Mouse (Mus musculus) forebrain, embryonic 14.5 days (tissue): ENCODE measurements at regions not wholly inside any gene's neighbourhood (a gene's known extent, or its start where the extent isn't known, plus 50 kb on each side); places are given as distances from the start of the nearest gene placed in this dataset.

Experiments used
- ATAC-seq: fragments of 200-750 bp; cut with Nextera tagmentation; 2 replicates; pipeline ENCODE4 v1.8.0; 2017; ENCODE audit warnings: mild to moderate bottlenecking, moderate library complexity
- DNase-seq: peaks from one replicate; pipeline ENCODE4 v3.0.0-alpha.2; 2015; ENCODE audit warnings: low spot score
- H3K27ac ChIP-seq: fragments of 300-500 bp; sonication (generic); 2 replicates; pipeline ENCODE4 v1.5.1; 2014; ENCODE audit warnings: low read depth, mild to moderate bottlenecking, control low read depth, low read length, moderate library complexity
- H3K27me3 ChIP-seq: fragments of 300-500 bp; sonication (generic); replicated peaks from 2 replicates; pipeline ENCODE4 v1.6.1; 2014; ENCODE audit warnings: low read length, control low read depth, mixed read lengths; ENCODE audit not compliant: control insufficient read depth, insufficient read depth
- H3K36me3 ChIP-seq: fragments of 300-500 bp; sonication (generic); 2 replicates; pipeline ENCODE4 v1.6.1; 2014; ENCODE audit warnings: low read length, control low read depth; ENCODE audit not compliant: control insufficient read depth, insufficient read depth
- H3K4me1 ChIP-seq: fragments of 300-500 bp; sonication (generic); 2 replicates; pipeline ENCODE4 v1.6.1; 2014; ENCODE audit warnings: antibody characterized with exemption, low read length, control low read depth; ENCODE audit not compliant: control insufficient read depth, insufficient read depth
- H3K4me2 ChIP-seq: fragments of 300-500 bp; sonication (generic); 2 replicates; pipeline ENCODE4 v1.6.1; 2014; ENCODE audit warnings: mild to moderate bottlenecking, control low read depth, low read length
- H3K4me3 ChIP-seq: fragments of 300-500 bp; sonication (generic); 2 replicates; pipeline ENCODE4 v1.5.1; 2014; ENCODE audit warnings: low read depth, low read length, control low read depth
- H3K9ac ChIP-seq: fragments of 300-500 bp; sonication (generic); 2 replicates; pipeline ENCODE4 v1.6.1; 2014; ENCODE audit warnings: mild to moderate bottlenecking, low read length, control low read depth, moderate library complexity
- H3K9me3 ChIP-seq: fragments of 300-500 bp; sonication (generic); replicated peaks from 2 replicates; pipeline ENCODE4 v1.6.1; 2016; ENCODE audit warnings: low read length, control low read depth, mixed read lengths; ENCODE audit not compliant: control insufficient read depth
- WGBS: fragments of 180-500 bp; shearing (Covaris S2); extraction: QIAGEN DNeasy Blood & Tissue Kit; methylation state at CpG from one replicate; pipeline ENCODE4 v1.1.7; 2014; 5-methylcytosine and 5-hydroxymethylcytosine counted together

DNA sequence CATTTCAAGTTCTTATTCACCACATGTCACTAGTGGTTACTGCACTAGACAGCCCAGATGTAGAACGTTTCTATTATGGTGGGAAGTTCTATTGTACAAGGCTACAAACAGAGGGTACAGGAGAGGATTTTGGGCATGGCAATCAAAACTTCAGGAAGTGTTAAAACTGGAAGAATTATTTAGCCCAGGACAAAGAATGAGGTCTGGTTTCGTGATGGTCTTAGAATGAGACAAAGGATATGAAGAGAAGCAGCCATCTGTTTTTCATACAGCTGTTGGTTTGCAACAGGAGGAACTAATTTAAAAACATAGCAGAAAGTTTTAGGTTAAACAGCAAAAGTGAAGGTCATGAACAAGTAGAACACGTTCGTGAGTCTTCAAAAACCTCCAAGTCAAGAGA lies 179.2 kb upstream of the C030005K15Rik start:
- Histone ChIP-seq H3K4me1 (no peaks in the 10 kb centered on the region), H3K9ac (no peak overlapping the region), H3K27me3 (no peaks in the 10 kb centered on the region), H3K36me3 (no peaks in the 10 kb centered on the region), H3K27ac (no peak overlapping the region), H3K4me3 (no peak overlapping the region), H3K4me2 (no peak overlapping the region), H3K9me3 (no peaks in the 10 kb centered on the region)
- ATAC-seq (no peak), DNase-seq (no peak)
- 75% methylated on average over 4 of the region's 4 CpGs for WGBS

DNA sequence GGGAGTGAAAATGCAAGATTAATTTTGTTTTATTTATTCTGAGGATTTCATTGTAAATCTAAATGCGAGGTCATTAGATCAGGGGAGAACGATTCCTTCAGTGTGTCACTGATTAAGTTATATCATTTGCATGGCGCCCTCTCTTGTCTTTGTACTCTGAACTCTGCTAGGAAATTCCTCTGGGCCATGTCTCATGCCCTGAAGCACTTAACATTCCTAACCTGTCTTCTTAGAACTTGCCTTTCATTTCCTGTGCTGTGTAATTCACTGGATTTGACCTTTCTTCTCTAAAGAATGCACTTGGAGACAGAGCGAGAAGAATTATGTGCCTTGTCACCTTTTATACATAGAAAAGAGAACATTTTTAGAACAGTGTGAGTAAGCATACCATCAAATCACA lies 199.0 kb upstream of the C030005K15Rik start:
- Histone ChIP-seq H3K4me3 (no peak overlapping the region), H3K9me3 (no peaks in the 10 kb centered on the region), H3K36me3 (no peaks in the 10 kb centered on the region), H3K9ac (no peak overlapping the region), H3K4me1 (no peaks in the 10 kb centered on the region), H3K4me2 (no peak overlapping the region), H3K27me3 (no peaks in the 10 kb centered on the region), H3K27ac (no peak overlapping the region)
- 62% methylated on average over 4 of the region's 4 CpGs for WGBS
- ATAC-seq (no peak), DNase-seq (no peak)

- H3K4me1 ChIP-seq = no peaks in the 10 kb centered on the region
- H3K9me3 ChIP-seq = no peaks in the 10 kb centered on the region
- no peak for DNase-seq
- H3K4me3 ChIP-seq = no peak overlapping the region
- H3K9ac ChIP-seq = no peak overlapping the region
- no peaks in the 10 kb centered on the region for H3K36me3 ChIP-seq
- H3K27ac ChIP-seq = no peak overlapping the region
- no peak overlapping the region for H3K4me2 ChIP-seq
- H3K27me3 ChIP-seq = no peaks in the 10 kb centered on the region
- no peak for ATAC-seq
- WGBS = 83% methylated on average over 2 of the region's 2 CpGs
Measured at GRCm38 (mm10) chr10:97940345-97940744, 213.8 kb upstream of the C030005K15Rik start.

DNA sequence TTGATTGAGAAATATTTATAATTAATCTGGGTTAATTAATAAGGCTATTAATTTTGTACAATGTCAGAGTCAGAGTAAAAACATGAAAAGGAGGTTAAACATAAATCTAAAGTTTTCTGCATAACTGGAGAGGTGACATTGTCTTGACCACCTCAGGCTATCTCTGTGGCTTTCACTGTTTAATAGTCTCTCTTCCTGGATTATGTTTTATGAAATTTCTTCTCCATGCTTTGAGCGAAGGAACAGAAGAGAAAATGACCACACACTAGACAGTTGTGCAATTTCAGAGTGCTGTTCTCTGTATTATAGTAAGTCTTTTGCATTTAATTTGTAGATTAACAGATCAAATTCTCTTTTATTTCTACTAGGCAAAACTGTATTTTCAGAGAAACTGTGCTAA lies 239.3 kb upstream of the C030005K15Rik start:
- H3K9me3 ChIP-seq = no peaks in the 10 kb centered on the region
- no peak for ATAC-seq
- WGBS = 94% methylated on average over 1 of the region's 1 CpGs
- H3K27ac ChIP-seq = no peak overlapping the region
- no peak overlapping the region for H3K4me3 ChIP-seq
- no peak overlapping the region for H3K9ac ChIP-seq
- H3K4me2 ChIP-seq = no peak overlapping the region
- H3K4me1 ChIP-seq = no peaks in the 10 kb centered on the region
- H3K27me3 ChIP-seq = no peaks in the 10 kb centered on the region
- no peaks in the 10 kb centered on the region for H3K36me3 ChIP-seq
- no peak for DNase-seq

DNA sequence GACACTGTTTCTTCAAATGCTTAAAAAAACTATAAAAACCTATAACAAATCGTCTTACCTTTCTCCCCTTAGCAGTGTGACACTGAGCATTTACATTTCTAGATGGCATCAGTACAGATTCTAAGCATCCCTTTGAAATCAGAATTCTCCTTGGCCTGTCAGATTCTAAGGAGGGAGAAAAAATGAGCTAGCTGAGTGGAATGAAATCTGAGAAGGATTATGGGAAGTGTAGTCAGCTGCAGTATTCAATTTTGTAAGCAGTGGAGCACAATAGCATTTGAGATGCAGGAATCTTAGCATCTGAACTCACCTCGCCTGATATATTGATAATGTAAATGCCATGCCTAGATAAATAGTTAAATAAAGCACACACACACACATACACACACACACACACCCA lies 240.4 kb upstream of the C030005K15Rik start:
- no peak overlapping the region for H3K4me2 ChIP-seq
- no peak overlapping the region for H3K4me3 ChIP-seq
- H3K9ac ChIP-seq = no peak overlapping the region
- WGBS = 66% methylated on average over 2 of the region's 2 CpGs
- H3K36me3 ChIP-seq = no peaks in the 10 kb centered on the region
- no peak overlapping the region for H3K27ac ChIP-seq
- no peaks in the 10 kb centered on the region for H3K9me3 ChIP-seq
- no peak for DNase-seq
- ATAC-seq = no peak
- H3K27me3 ChIP-seq = no peaks in the 10 kb centered on the region
- no peaks in the 10 kb centered on the region for H3K4me1 ChIP-seq

GRCm38 (mm10) chr10:98007037-98007436 lies 280.5 kb upstream of the C030005K15Rik start:
- Histone ChIP-seq H3K27ac (0 out of 2 replicates have a peak overlapping the region, but pooled peaks have one; percentile 0), H3K4me1 (0 out of 2 replicates have a peak, but pooled peaks cover 3% of the 10 kb centered on the region), H3K4me2 (no peak overlapping the region), H3K9ac (no peak overlapping the region), H3K9me3 (no peaks in the 10 kb centered on the region), H3K27me3 (no peaks in the 10 kb centered on the region), H3K36me3 (no peaks in the 10 kb centered on the region), H3K4me3 (no peak overlapping the region)
- peak; percentile 85 for DNase-seq
- peak; percentile 84 for ATAC-seq
- 11% methylated on average over 4 of the region's 4 CpGs for WGBS

DNA sequence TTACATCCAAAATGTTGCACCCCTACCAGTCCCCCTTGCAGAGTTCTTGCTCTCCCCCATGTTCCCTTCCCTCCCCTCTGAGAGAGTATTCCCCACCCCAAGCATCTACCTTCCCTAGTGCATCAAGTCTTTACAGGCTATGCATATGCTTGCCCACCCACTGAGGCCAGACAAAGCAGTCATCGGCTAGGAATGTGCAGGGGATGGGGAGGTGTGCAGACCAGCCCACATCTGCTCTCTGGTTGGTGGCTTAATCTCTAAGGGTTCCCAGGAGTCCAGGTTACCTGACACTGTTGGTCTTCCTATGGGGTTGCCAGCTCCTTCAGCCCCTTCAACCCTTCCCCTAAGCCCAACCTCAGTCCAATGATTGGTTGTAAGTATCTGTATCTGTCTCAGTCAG lies 281.8 kb upstream of the C030005K15Rik start:
- ATAC-seq (no peak), DNase-seq (no peak)
- Histone ChIP-seq H3K9ac (no peak overlapping the region), H3K9me3 (no peaks in the 10 kb centered on the region), H3K36me3 (no peaks in the 10 kb centered on the region), H3K4me2 (no peak overlapping the region), H3K27ac (no peak overlapping the region), H3K27me3 (no peaks in the 10 kb centered on the region), H3K4me1 (0 out of 2 replicates have a peak, but pooled peaks cover 3% of the 10 kb centered on the region), H3K4me3 (no peak overlapping the region)
- WGBS = 4% methylated on average over 1 of the region's 1 CpGs

DNA sequence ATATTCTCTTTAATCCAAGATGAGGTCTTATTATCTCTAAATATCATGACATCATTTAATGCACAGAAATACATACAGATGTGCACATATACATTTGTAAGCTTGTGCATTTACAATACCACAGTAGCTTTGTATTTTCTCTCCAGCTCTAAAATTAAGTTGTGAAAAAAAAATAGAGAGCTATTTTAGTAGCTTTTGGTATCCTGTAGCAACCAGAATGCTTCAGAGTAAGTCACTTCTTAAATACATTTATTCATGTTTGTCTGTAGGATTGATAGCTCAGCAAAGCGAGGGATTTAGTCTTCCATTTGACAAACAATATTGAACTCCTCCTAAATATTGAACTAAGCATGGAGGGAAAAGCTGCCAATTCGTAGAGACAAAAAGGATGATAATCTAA lies 286.4 kb upstream of the C030005K15Rik start:
- H3K4me2 ChIP-seq = no peak overlapping the region
- WGBS = 84% methylated on average over 2 of the region's 2 CpGs
- ATAC-seq = no peak

DNA sequence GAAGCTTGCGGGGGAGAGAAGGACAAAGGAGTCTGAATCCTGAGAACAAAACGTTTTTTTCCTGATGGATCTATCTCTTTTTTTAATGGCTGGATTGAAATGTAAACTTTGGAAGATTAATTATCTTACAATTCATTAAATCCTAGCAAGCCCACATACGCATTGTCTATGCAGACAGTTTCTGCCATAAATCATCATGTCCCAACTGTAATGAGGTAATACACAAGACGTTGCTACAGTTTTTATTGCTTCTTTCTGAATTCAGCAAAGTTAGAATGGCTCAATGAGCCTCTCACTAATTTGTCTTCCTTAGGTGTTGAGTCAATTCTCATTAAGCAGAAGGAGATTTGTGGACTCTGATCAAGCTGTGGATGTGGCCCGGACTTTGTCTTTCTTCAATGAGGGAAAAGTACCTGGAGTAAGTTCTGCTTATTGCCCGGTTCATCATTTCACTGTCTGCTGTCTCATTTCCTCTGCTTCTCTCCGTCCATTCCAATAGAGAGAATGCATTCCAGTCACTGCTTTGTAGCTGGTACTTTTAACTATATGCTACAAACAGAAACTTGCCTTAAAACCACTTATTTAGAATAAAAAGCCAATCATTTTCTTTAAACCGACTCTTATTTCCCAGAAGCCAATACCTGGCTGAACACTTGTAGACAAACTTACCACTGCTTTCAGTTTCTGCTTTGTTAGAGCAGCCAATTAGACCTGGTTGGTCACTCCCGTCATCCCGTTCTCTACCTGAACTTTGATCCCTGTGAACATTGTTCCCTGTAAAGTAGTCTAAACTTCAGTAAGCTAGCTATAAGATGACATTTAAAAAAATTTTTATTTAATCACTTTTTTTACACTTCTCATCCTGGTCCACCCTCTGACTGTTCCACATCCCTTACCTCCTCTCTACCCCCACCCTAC lies 288.7 kb upstream of the C030005K15Rik start:
- DNase-seq (no peak), ATAC-seq (no peak)
- H3K9ac ChIP-seq = no peak overlapping the region
- no peak overlapping the region for H3K4me3 ChIP-seq
- no peaks in the 10 kb centered on the region for H3K36me3 ChIP-seq
- H3K9me3 ChIP-seq = no peaks in the 10 kb centered on the region
- H3K4me2 ChIP-seq = no peak overlapping the region
- no peaks in the 10 kb centered on the region for H3K4me1 ChIP-seq
- H3K27me3 ChIP-seq = no peaks in the 10 kb centered on the region
- WGBS = 81% methylated on average over 10 of the region's 10 CpGs
- H3K27ac ChIP-seq = no peak overlapping the region

More for the DNA sequence above, 286.4 kb upstream of the C030005K15Rik start:
- no peaks in the 10 kb centered on the region for H3K9me3 ChIP-seq
- no peaks in the 10 kb centered on the region for H3K36me3 ChIP-seq
- H3K4me1 ChIP-seq = no peaks in the 10 kb centered on the region
- H3K9ac ChIP-seq = no peak overlapping the region
- no peaks in the 10 kb centered on the region for H3K27me3 ChIP-seq
- no peak for DNase-seq
- H3K4me3 ChIP-seq = no peak overlapping the region
- no peak overlapping the region for H3K27ac ChIP-seq
